Mouse (Mus musculus) liver, embryonic 15.5 days (tissue): ENCODE measurements around the gene Exd1. TPM values are rescaled to one million over a fixed set of nuclear protein-coding genes. Genes with fewer than 3 reads are reported as not detected.

Experiments used
- ATAC-seq: fragments of 200-750 bp; cut with Nextera tagmentation; 2 replicates; pipeline ENCODE4 v1.8.0; 2017; ENCODE audit warnings: moderate number of reproducible peaks, mild to moderate bottlenecking, moderate library complexity; ENCODE audit not compliant: insufficient read depth
- H3K27ac ChIP-seq: fragments of 300-500 bp; sonication (generic); replicated peaks from 2 replicates; pipeline ENCODE4 v1.5.1; 2015; ENCODE audit warnings: mild to moderate bottlenecking, inconsistent platforms
- H3K27me3 ChIP-seq: fragments of 300-500 bp; sonication (generic); 2 replicates; pipeline ENCODE4 v1.6.1; 2015; ENCODE audit warnings: mild to moderate bottlenecking, inconsistent platforms
- H3K36me3 ChIP-seq: fragments of 300-500 bp; sonication (generic); replicated peaks from 2 replicates; pipeline ENCODE4 v1.6.1; 2015; ENCODE audit warnings: moderate library complexity, mild to moderate bottlenecking, inconsistent platforms
- H3K4me1 ChIP-seq: fragments of 300-500 bp; sonication (generic); replicated peaks from 2 replicates; pipeline ENCODE4 v1.6.1; 2015; ENCODE audit warnings: inconsistent platforms
- H3K4me2 ChIP-seq: fragments of 300-500 bp; sonication (generic); 2 replicates; pipeline ENCODE4 v1.6.1; 2015; ENCODE audit warnings: moderate library complexity, mild to moderate bottlenecking, inconsistent platforms
- H3K4me3 ChIP-seq: fragments of 300-500 bp; sonication (generic); replicated peaks from 2 replicates; pipeline ENCODE4 v1.5.1; 2015; ENCODE audit warnings: mild to moderate bottlenecking, inconsistent platforms
- H3K9ac ChIP-seq: fragments of 300-500 bp; sonication (generic); 2 replicates; pipeline ENCODE4 v1.6.1; 2015; ENCODE audit warnings: moderate library complexity, mild to moderate bottlenecking, inconsistent platforms
- H3K9me3 ChIP-seq: fragments of 300-500 bp; sonication (generic); replicated peaks from 2 replicates; pipeline ENCODE4 v1.6.1; 2016; ENCODE audit warnings: inconsistent platforms
- WGBS: fragments of 180-500 bp; shearing (Covaris S2); methylation state at CpG from one replicate; pipeline ENCODE4 v1.1.7; 2015; ENCODE audit warnings: mixed read lengths; ENCODE audit not compliant: insufficient replicate concordance; 5-methylcytosine and 5-hydroxymethylcytosine counted together
- polyA plus RNA-seq: library from polyadenylated mRNA; unstranded; fragments of >200 nt; fragmentation: Nextera tagmentation; extraction: Ambion mirVana; gene quantifications from 2 replicates; pipeline ENCODE4 v1.2.1, GENCODE M21; 2015

The Exd1 gene
- polyA plus RNA-seq, 1 experiment from 2014 or later, result 0.15 TPM

GRCm38 (mm10) chr2:119498859-119499258, 48.6 kb downstream of the Exd1 start:
- no peaks in the 10 kb centered on the region for H3K9me3 ChIP-seq
- WGBS, result 52% methylated on average over 2 of the region's 2 CpGs
- ATAC-seq, result no peak

GRCm38 (mm10) chr2:119496082-119496481, 51.3 kb downstream of the Exd1 start:
- H3K36me3 ChIP-seq, result no peaks in the 10 kb centered on the region
- 65% methylated on average over 2 of the region's 2 CpGs for WGBS
- H3K9me3 ChIP-seq, result no peaks in the 10 kb centered on the region
- no peaks in the 10 kb centered on the region for H3K27me3 ChIP-seq
- no peak overlapping the region for H3K4me3 ChIP-seq
- H3K4me1 ChIP-seq, result no peaks in the 10 kb centered on the region
- no peak for ATAC-seq
- H3K4me2 ChIP-seq, result no peak overlapping the region
- H3K27ac ChIP-seq, result no peak overlapping the region
- H3K9ac ChIP-seq, result no peak overlapping the region

More at GRCm38 (mm10) chr2:119498859-119499258, 48.6 kb downstream of the Exd1 start:
- Histone ChIP-seq H3K4me3 (no peak overlapping the region), H3K27ac (no peak overlapping the region), H3K4me1 (no peaks in the 10 kb centered on the region), H3K27me3 (no peaks in the 10 kb centered on the region), H3K4me2 (no peak overlapping the region), H3K36me3 (no peaks in the 10 kb centered on the region), H3K9ac (no peak overlapping the region)

- H3K36me3 ChIP-seq, result no peaks in the 10 kb centered on the region
- WGBS, result 38% methylated on average over 5 of the region's 5 CpGs
- H3K4me3 ChIP-seq, result no peak overlapping the region
- no peak overlapping the region for H3K9ac ChIP-seq
- no peak overlapping the region for H3K27ac ChIP-seq
- H3K27me3 ChIP-seq, result no peaks in the 10 kb centered on the region
- no peaks in the 10 kb centered on the region for H3K9me3 ChIP-seq
- ATAC-seq, result no peak
- no peak overlapping the region for H3K4me2 ChIP-seq
- no peaks in the 10 kb centered on the region for H3K4me1 ChIP-seq
Measured at GRCm38 (mm10) chr2:119491953-119492352, 55.5 kb downstream of the Exd1 start.

DNA sequence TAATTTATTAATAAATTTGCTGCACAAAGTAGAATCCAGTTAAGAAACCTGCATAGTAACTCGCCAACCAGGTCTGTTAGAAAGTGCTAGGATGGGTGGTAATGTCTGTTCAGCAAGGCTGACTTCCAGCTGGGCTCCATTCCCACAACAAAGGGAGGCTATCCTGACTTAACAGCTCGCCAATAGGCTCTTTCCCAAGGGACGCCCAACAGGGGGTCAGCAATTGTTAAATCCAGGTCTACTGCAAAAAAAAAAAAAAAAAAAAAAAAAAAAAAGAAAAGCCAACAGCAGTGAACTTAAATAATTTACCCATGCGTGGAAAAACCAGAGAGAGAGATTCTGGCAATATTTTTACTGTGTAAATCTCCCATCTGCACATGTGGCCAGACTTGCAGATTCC, 60.9 kb downstream of the Exd1 start:
- Histone ChIP-seq H3K4me3 (no peak overlapping the region), H3K9ac (no peak overlapping the region), H3K27me3 (no peaks in the 10 kb centered on the region), H3K36me3 (no peaks in the 10 kb centered on the region), H3K4me2 (no peak overlapping the region), H3K9me3 (no peaks in the 10 kb centered on the region), H3K27ac (no peak overlapping the region), H3K4me1 (no peaks in the 10 kb centered on the region)
- 36% methylated on average over 4 of the region's 4 CpGs for WGBS
- ATAC-seq, result no peak

- no peak for ATAC-seq
- WGBS, result 66% methylated on average over 1 of the region's 1 CpGs
- Histone ChIP-seq H3K27me3 (no peaks in the 10 kb centered on the region), H3K36me3 (no peaks in the 10 kb centered on the region), H3K9ac (no peak overlapping the region), H3K4me2 (no peak overlapping the region), H3K27ac (no peak overlapping the region), H3K4me3 (no peak overlapping the region), H3K9me3 (no peaks in the 10 kb centered on the region), H3K4me1 (peaks cover 10% of the 10 kb centered on the region)
Measured at GRCm38 (mm10) chr2:119482307-119482706, 65.1 kb downstream of the Exd1 start.

DNA sequence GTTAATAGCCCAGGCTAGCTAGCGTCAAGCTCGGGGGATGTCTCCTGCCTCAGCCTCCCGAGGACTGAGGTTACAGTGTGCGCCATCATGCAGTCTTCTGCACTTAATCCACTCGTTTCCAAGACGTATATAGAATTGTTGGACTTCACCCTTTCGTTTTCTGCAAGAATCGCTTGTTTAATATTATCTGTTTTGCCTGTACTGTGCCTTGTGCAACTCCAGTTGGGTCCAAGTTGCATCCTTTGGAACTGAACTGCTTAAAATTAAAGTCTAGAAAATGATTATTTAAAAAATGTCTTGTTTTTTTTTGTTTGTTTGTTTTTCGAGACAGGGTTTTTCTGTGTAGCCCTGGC, 69.1 kb downstream of the Exd1 start:
- Histone ChIP-seq H3K4me2 (peak overlapping the region; percentile 92), H3K27ac (peak overlapping the region; percentile 100), H3K36me3 (no peaks in the 10 kb centered on the region), H3K4me1 (peaks cover 36% of the 10 kb centered on the region), H3K9ac (peak overlapping the region; percentile 96), H3K4me3 (peak overlapping the region; percentile 90), H3K9me3 (no peaks in the 10 kb centered on the region), H3K27me3 (no peaks in the 10 kb centered on the region)
- WGBS, result 5% methylated on average over 9 of the region's 9 CpGs
- no peak for ATAC-seq

- peak; percentile 90 for ATAC-seq
- under 1% methylated on average over 70 of the region's 72 CpGs for WGBS
- H3K4me3 ChIP-seq, result peak within 1 kb of the TSS; percentile 90
Measured at GRCm38 (mm10) chr2:119477571-119478396, 69.6 kb downstream of the Exd1 start, which contains the start of gene Ino80. Ino80 (minus strand) TSS chr2:119477687.

DNA sequence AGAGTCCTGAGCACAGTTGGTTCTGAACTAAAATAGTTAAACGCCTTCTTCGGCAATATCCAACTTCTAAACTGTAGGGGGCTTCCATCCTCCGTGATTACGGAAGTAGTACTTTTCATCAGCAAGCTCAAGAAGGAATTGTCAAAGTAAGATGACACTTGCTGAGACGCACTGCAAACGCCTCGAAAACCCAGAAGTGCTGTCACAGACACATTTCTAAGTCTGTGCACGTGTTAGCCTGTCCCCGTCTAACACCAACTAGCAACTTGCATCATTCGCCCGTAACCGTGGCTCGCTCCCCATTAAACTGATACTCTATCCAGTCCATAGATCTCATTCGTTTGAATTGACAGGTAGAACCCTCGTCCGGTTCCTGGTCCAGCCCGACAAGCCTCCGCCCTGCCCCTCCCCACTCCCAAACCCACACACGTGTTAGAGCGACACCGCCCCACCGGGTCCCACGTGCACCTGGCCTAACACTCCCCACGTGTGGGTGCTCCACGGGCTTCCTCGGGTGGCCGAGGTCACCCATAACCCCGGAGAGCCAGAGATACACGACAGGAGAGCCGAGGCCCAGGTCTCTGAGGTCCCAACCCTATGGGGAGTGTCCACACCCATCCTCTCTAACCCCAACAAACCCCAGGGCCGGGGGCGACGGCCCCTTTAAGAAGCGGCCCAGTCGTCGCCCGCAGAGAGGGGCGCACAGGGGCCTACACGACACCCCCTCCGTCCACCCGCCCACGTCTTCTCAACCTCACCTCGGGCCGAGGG, 70.6 kb downstream of the Exd1 start:
- Histone ChIP-seq H3K36me3 (0 out of 2 replicates have a peak, but pooled peaks cover 4% of the 10 kb centered on the region), H3K4me1 (peaks cover 37% of the 10 kb centered on the region), H3K27ac (peak overlapping the region; percentile 100), H3K27me3 (no peaks in the 10 kb centered on the region), H3K9me3 (no peaks in the 10 kb centered on the region), H3K4me3 (peak overlapping the region; percentile 90), H3K9ac (peak overlapping the region; percentile 96), H3K4me2 (peak overlapping the region; percentile 92)
- under 1% methylated on average over 44 of the region's 44 CpGs for WGBS
- ATAC-seq, result peak; percentile 16

More at GRCm38 (mm10) chr2:119477571-119478396, 69.6 kb downstream of the Exd1 start, which contains the start of gene Ino80:
- Histone ChIP-seq H3K4me1 (peaks cover 37% of the 10 kb centered on the region), H3K27me3 (no peaks in the 10 kb centered on the region), H3K27ac (peak within 1 kb of the TSS; percentile 100), H3K9me3 (no peaks in the 10 kb centered on the region), H3K4me2 (peak within 1 kb of the TSS; percentile 92), H3K36me3 (no peaks in the 10 kb centered on the region), H3K9ac (peak within 1 kb of the TSS; percentile 96)

DNA sequence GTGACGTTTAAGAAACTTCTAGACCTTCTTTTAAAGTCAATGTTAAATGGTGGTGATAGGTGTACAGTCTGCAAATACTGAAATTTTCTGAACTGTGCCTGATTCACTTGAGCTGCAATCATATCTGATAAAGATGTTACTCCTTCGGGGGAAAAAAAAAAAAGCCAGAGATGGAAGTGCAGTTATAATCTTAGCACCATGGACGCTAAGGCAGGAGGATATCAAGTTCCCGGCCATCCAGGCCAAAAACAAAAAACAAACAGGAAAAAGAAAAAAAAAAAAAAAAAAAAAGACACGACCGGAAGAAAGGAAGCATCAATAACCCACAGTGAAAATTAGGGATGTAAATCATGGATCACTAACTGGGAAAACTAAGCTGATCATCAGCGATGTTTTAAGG, 71.3 kb downstream of the Exd1 start:
- H3K9ac ChIP-seq, result peak overlapping the region; percentile 96
- ATAC-seq, result no peak
- peak overlapping the region; percentile 90 for H3K4me3 ChIP-seq
- peak overlapping the region; percentile 92 for H3K4me2 ChIP-seq
- 0 out of 2 replicates have a peak, but pooled peaks cover 4% of the 10 kb centered on the region for H3K36me3 ChIP-seq
- peaks cover 37% of the 10 kb centered on the region for H3K4me1 ChIP-seq
- no peaks in the 10 kb centered on the region for H3K27me3 ChIP-seq
- whole genome bisulfite sequencing, result 10% methylated on average over 7 of the region's 7 CpGs
- peak overlapping the region; percentile 100 for H3K27ac ChIP-seq
- H3K9me3 ChIP-seq, result no peaks in the 10 kb centered on the region
